Mouse (Mus musculus): ENCODE results near the gene Tfap4. TPM values are rescaled to one million over a fixed set of nuclear protein-coding genes. Genes with fewer than 3 reads are reported as not detected.
"Not testable (repeated sequence)": the region's sequence is repeated elsewhere in the genome, so short reads cannot be mapped to it uniquely, and the experiment has no call there.

The Tfap4 gene
- total RNA-seq, 2 experiments from 2014 or later, result 4.4 to 4.6 TPM

DNA sequence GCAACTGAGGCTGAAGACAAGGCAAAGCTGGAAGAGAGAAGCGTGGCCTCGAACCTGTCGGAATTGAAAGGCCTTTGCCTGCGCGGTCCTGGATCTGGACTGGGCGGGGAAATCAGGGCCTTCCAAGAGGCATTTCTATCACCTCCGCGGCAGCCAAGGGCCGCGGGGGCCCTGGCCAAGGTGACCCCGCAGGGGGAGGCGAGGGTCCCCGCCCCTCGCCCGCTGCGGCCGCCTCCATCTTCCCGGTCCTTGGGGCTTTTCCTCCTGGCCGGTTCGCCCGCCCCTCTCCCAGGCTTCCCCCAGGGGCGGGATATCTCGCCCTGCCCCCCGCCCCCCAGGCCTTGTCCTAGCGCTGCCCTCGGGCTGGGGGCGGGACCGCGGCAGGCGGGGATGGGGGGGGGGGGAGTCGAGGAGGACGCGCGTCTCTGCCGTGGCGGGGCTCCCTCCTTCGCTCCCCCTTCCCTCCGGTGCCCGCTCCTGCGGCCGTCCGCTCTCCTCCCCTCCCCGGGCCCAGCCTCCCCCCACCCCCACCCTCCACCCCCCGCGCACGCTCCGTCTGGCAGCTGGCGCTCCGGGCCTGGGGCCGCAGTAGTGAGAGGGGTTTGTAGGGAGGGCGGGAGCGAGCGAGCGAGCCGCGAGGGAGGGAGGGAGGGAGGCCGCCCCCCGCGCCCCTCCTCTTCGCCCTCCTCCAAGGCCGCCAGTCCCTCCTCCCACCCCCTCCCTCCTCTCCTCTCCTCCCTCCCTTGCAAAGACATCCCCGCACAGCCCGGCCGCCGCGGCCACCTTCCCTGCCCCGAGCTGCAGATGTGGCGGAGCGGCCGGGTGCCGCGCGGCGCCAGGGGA, 34.5 kb upstream of the Tfap4 start, which contains the start of gene Glis2:
TSS of gene Glis2 (plus strand) at position 743 of the 843 bp plus-strand sequence.
- DNase-seq, result peak; percentile 64 to 79
- intact Hi-C loops (cut with DNase I), result loop anchor here (2.0 kb wide), 1 partner anchor 13 kb away; no protein-coding TSS in a partner anchor

GRCm38 (mm10) chr16:4592909-4593875, 33.5 kb upstream of the Tfap4 start:
- peak; percentile 60 to 65 for DNase-seq
- intact Hi-C loops (cut with DNase I), result loop anchor here (2.0 kb wide), 1 partner anchor 14 kb away; no protein-coding TSS in a partner anchor

- intact Hi-C loops (cut with DNase I), result no loop called here
- no peak for DNase-seq
Measured at GRCm38 (mm10) chr16:4590236-4590635, 30.6 kb upstream of the Tfap4 start.

- intact Hi-C loops (cut with DNase I), result loop anchor here (2.0 kb wide), 1 partner anchor 19 kb away; no protein-coding TSS in a partner anchor
Measured at GRCm38 (mm10) chr16:4587516-4588210, 28.0 kb upstream of the Tfap4 start.

GRCm38 (mm10) chr16:4586531-4587123, 27.0 kb upstream of the Tfap4 start:
- peak; percentile 96 to 97 for DNase-seq
- intact Hi-C loops (cut with DNase I), result loop anchor here (2.0 kb wide), 1 partner anchor 18 kb away; no protein-coding TSS in a partner anchor

More at GRCm38 (mm10) chr16:4587516-4588210, 28.0 kb upstream of the Tfap4 start:
- peak in 1 of 2 experiments; percentile 42 for DNase-seq

- no peak for DNase-seq
- intact Hi-C loops (cut with DNase I), result loop anchor here (2.0 kb wide), 1 partner anchor 17 kb away; no protein-coding TSS in a partner anchor
Measured at GRCm38 (mm10) chr16:4585642-4586530, 26.2 kb upstream of the Tfap4 start.

DNA sequence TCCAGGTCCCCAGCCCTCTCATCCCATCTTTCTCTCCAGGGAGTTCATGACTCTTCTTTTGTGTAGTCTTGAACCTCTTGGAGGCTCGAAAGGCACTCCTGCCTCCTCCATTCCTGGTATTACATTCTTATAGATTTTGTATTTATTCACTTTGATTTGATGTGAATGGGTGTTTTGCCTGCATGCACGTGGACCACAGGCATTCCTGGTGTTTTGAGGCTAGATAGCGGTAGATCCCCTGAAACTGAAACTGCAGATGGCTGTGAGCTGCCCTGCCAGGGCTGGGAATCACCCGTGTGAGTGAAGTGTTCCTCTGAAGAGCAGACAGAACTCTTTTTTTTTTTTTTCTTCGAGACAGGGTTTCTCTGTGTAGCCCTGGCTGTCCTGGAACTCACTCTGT, 24.8 kb upstream of the Tfap4 start:
- intact Hi-C loops (cut with DNase I), result no loop called here
- no peak for DNase-seq

DNA sequence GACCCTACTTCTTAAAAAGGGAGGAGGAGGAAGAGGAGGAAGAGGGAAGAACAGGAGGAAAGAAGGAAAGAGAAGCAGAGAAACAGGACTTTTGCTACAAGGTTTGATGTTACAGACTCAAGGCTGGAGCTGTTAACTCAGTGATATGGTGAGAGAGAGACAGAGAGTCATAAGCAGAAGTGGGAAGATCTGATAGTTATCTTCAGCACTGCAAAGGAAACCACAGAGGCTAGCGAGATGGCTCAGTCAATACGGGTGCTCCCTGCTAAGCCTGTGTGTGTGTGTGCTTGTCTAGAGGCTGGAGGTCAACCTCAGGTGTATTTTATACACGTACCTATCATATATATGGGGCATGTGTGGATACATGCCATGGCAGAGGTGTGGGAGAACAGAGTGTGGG, 24.2 kb upstream of the Tfap4 start:
- no peak for DNase-seq
- intact Hi-C loops (cut with DNase I), result no loop called here

- intact Hi-C loops (cut with DNase I); DNase-seq: not testable (repeated sequence)
Measured at GRCm38 (mm10) chr16:4581179-4581578, 21.5 kb upstream of the Tfap4 start.

DNA sequence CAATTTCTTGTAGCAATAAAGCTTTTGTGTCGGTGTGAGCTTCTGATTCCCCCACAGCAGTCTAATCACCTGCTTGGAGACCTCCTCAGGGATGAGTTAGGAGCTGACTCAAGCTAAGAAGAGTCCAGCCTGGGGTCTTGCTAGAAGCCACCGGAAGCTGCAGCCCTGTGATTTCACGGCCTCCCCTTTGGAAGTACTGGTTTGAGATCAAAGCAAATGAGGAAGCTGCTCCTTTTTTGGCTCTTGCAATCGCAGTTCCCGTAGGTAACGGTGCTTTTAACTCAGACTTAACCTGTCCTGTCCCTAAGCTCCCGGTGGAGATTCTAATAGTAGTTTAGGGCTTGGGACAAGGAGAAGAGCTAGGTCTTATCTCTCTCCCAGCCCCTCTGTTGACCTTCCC, 19.0 kb upstream of the Tfap4 start:
- intact Hi-C loops (cut with DNase I), result no loop called here
- DNase-seq, result no peak

DNA sequence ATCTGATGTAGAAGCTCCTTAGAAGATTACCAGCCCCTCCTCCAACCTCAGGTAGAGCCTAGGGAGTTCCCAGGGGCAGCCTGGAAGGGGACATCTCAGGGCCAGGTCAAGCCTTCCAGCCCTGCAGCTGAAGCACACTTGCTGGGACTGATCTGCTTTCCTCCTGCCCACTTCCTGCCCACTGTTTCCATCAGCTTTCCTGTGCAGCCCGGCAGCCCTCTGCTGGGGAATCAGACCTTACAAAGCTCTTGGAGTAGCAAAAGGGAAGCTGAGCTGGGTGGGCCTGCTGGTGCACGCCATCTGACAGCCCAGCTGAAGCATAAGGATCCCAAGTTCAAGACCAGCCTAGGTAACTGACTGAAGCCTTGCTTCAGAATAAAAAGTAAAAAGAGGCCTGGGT, 17.2 kb upstream of the Tfap4 start:
- no peak for DNase-seq
- intact Hi-C loops (cut with DNase I), result no loop called here

DNA sequence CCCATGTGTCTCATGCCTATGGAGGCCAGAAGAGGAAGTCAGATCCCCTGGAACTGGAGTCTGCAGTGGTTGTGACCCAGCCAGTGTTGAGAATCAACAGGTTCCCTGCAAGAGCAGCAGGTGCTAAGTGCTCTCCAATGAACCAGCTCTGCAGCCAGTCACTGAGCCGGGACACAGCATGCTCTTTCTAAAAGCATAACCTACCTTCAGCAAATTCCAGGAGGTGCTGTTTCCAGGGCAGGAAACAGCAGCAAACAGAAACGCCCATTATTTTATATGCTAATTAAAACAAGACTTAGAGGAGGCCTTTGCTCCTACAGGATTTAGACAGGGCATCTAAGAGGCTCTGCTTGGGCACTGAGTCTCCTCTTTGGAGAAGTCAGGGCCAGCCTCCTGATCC, 16.4 kb upstream of the Tfap4 start:
- intact Hi-C loops (cut with DNase I), result no loop called here
- no peak for DNase-seq

DNA sequence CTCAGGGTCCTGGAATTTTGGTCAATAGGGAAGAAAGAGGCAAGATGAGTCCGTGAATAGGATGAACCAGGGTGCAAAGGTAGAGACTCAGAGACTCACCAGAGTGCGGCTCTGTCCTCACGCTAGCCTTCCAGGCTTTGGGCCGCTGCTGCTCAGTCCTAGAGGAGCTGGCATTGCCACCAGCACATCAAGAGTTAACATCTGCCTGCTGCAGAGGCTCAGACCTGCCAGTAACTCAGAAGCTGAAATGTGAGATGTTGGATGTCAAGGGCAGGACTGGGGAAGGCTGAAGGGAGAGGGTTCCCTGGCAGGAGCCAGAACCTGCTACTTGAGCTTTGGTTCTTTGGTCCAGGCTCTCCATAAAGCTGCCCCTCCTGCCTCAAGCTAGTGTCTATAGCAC, 11.1 kb upstream of the Tfap4 start:
- intact Hi-C loops (cut with DNase I), result no loop called here
- no peak for DNase-seq

- DNase-seq, result peak; percentile 87 to 92
Measured at GRCm38 (mm10) chr16:4567912-4568311, 8.3 kb upstream of the Tfap4 start.

GRCm38 (mm10) chr16:4560145-4560952, 695 bp upstream of the Tfap4 start:
- DNase-seq, result peak; percentile 77 to 81
- intact Hi-C loops (cut with DNase I), result loop anchor here (5.0 kb wide), 1 partner anchor 117 kb away; the partner anchor contains the start of gene Coro7

More at GRCm38 (mm10) chr16:4567912-4568311, 8.3 kb upstream of the Tfap4 start:
- intact Hi-C loops (cut with DNase I), result loop anchor here (1.0 to 5.0 kb wide), 4 partner anchors 17 to 99 kb away; no protein-coding TSS in a partner anchor

DNA sequence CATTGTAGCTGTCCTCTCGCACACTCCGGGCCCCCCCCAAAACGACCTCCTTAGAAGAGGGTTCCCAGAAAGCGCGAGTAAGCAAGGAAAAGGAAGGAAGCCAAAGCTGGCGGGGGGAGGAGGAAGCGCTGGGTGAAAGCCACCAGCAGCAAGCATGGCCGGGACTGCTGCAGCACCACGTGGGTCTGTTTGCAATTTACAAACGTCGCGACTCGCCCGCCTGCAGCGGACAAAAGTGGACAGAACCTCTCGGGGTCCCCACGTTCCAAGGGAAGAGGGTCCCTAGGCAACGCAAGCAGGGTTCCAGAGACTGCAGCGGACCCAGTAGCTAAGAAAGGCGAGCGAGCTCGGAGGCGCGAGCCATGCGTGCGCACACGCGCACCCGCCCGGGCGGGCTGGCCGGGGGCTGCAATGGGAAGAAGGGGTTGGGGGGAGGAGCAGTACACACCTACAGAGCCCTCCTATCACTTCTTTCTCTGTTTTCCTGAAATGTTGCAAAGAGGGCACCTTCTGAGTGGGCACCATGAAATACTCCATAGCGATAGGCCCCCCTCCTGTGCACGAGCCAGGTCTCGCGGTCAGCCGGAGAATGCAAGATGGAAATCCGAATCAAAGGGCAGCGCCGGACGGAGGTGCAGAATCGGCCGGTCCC, 548 bp downstream of the Tfap4 start:
- DNase-seq, result peak; percentile 65 to 82
- intact Hi-C loops (cut with DNase I), result loop anchor here (5.0 to 10.0 kb wide), 2 partner anchors 228 to 484 kb away; partner anchors contain the start of gene Trap1

DNA sequence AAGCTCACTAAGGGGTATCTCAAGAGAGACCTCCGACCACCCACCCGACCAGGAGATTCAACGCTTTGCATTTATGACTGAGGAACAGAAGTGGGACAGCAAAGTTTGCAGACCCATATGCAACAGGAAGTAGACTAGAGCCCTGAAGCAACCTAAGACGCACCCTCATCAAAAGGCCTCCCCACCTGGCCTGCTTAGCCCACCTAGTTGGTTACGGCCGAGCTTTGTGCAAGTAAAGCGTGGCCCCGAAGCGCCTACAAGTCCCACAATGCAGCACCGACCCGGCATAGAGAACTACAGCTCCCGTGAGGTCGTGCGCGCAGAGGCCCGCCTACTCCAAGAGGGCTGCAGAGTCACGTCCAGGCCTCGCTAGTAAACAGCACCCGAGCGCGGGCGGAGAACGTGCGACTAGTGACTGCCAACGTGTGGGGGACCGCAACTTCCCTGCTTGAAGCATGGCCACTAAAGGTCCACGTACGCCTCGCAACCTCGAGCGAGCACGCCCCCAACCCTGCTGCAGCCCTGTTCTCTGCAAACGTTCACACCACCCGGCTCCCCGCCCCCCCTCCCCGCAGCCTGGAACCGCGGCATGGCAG, 1.2 kb downstream of the Tfap4 start:
- intact Hi-C loops (cut with DNase I), result loop anchor here (5.0 to 10.0 kb wide), 2 partner anchors 229 to 484 kb away; partner anchors contain the start of gene Trap1
- DNase-seq, result peak; percentile 87 to 90
